Mouse (Mus musculus) Patski (cell line): ENCODE results near the gene Stx7. TPM values are rescaled to one million over a fixed set of nuclear protein-coding genes. Genes with fewer than 3 reads are reported as not detected.

Source experiments
- ATAC-seq: fragments of 100-300 bp; one replicate; pipeline ENCODE4 v1.8.0; 2021
- CTCF ChIA-PET: fragments of 350-600 bp; sonication (Branson Sonifier 250); formaldehyde crosslinking; loops from one replicate; lab custom pipeline; 2022; ENCODE audit warnings: inconsistent platforms; lab: Charles Lee
- POLR2A ChIA-PET: fragments of 350-600 bp; sonication (Branson Sonifier 250); formaldehyde crosslinking; loops from one replicate; lab custom pipeline; 2022; ENCODE audit warnings: antibody characterized with exemption, inconsistent platforms; lab: Charles Lee
- DNase-seq: peaks from one replicate; pipeline ENCODE4 v3.0.0-alpha.2; 2011; ENCODE audit warnings: low read depth, low spot score
- H3K27me3 ChIP-seq: fragments of 371-371 bp; one replicate; pipeline ENCODE4 v1.5.1; 2021
- CTCF ChIP-seq: fragments of 100-300 bp; IDR thresholded peaks from one replicate; pipeline ENCODE4 v1.5.1; 2021
- in situ Hi-C: fragments of 300-500 bp; cut with MboI; formaldehyde crosslinking; loops from 3 replicates; pipeline ENCODE4 v1.11.1; 2018; ENCODE audit warnings: low pct_unique_long_range_greater_than_20kb, mixed read lengths
- polyA plus RNA-seq: library from polyadenylated mRNA; unstranded; gene quantifications from one replicate; pipeline ENCODE4 v1.2.3, GENCODE M21; 2021

The Stx7 gene
- polyA plus RNA-seq, 1 experiment from 2014 or later = 145 TPM

DNA sequence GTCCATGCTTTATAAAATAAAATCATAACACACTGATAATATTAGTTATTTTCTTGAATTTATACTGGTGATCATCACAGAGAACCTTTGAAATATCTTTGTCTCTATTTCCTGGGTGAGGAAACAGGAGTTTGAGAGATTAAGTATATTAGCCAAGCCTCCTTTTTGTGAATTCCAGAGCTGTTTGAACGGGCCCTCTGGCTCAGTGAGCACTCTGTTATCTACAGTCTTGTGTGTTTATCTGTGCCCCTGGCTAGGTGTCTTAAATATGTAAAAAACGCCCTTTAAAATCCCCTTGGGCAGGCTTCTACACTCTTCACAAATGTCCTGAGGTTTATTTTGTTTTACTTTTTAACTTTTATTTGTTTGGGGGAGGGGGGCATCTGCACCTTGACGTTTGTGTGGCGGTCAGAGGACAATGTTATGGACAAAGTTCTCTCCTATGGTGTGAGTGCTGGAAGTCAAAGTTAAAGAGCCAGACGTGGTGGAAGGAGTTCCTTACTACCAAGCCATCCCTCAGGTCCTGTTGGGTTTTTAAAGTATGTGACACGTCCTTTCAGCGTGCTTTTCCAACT, 14.9 kb upstream of the Stx7 start:
- no peak for TF ChIP-seq CTCF
- in situ Hi-C loops = loop anchor here (5.0 kb wide), 1 partner anchor 317 kb away; no protein-coding TSS in a partner anchor
- no peak for ATAC-seq
- CTCF ChIA-PET = no interaction called here
- DNase-seq = no peak
- peaks cover 4% of the 10 kb centered on the region for H3K27me3 ChIP-seq
- POLR2A ChIA-PET = no interaction called here

DNA sequence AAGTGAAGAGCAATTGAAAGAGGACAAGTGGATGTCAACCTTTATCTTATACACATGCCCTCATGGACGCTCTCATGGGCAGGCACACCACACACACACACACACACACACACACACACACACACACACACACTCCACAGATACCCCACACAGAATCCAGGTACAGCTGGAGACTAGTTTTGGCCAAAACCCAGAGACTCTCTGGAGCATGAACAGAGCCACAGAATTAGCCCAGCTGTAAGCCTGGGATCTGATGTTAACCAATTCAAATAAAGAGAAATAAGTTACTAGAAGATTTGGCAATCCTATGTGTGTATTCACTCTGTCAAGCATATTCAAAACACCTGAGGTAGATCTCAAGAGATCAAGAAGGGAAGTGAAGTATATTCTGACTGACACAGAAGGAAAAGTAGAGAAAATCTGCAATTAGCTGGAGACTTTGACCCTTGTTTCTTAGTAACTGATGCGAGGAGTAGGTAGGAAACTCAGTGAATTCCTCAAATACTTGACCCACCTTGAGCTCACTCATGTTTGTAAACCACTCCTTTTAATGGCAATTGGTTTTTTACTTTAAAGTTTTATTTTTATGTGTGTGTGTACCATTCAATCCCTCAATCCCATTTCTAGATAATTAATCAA, 10.4 kb upstream of the Stx7 start:
- H3K27me3 ChIP-seq = peaks cover 13% of the 10 kb centered on the region
- CTCF ChIA-PET = interaction anchor here (1.5 kb wide), 1 partner anchor 11 kb away, joined by 4 read pairs; no protein-coding TSS in a partner anchor
- no peak for DNase-seq
- ATAC-seq = no peak
- POLR2A ChIA-PET = no interaction called here
- in situ Hi-C loops = no loop called here
- no peak for TF ChIP-seq CTCF

DNA sequence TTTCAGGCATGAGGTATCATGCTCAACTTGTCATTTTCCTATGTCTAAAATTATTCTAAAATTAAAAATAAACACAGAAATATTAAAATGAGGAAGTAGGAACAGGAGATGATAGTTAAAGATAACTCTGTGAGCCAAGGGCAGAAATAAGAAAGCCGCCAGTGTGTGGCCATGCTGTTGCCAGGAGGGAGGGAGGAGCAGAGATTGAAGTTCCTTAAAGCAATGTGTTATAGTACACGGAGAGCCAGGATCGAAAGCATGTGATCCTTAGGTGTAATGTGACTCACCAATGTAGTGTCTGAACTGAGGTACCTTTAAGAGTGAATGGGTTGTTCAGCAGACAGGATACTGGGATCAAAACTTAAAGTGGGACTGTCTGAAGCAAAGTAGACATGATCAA, 6.4 kb upstream of the Stx7 start:
- in situ Hi-C loops = no loop called here
- ChIA-PET POLR2A (interaction anchor here (1.2 kb wide), 1 partner anchor 10 kb away, joined by 3 read pairs; no protein-coding TSS in a partner anchor), CTCF (interaction anchor here (2.0 kb wide), 1 partner anchor 11 kb away, joined by 6 read pairs; no protein-coding TSS in a partner anchor)
- ATAC-seq (no peak), DNase-seq (no peak)
- no peak for TF ChIP-seq CTCF
- peaks cover 13% of the 10 kb centered on the region for H3K27me3 ChIP-seq

DNA sequence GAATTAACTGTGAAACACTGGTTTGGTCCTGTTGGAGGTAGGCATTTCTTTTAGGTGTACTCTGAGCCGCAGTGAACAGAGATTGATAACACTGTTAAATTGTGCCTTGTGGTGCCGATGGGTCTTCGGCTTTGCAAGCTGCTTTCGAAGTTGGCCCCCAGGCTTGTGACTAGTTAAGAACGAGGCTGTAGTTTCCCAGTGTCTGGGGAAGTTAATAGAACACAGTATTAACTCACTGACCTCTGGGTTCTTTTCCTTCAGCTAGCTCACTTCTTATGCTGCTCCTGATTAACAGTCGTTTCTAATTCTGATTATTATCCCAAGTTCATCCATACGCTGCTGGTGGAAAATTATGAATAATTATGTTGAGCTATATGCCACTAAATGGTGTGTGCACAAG, 984 bp downstream of the Stx7 start:
- no peak for TF ChIP-seq CTCF
- ChIA-PET CTCF (interaction anchor here (1.0 to 2.9 kb wide), 4 partner anchors 11 to 162 kb away, joined by 3 to 12 read pairs (median 4); no protein-coding TSS in a partner anchor), POLR2A (interaction anchor here (0.6 to 1.3 kb wide), 4 partner anchors 8 to 1418 kb away, joined by 3 to 6 read pairs (median 4); no protein-coding TSS in a partner anchor)
- ATAC-seq (no peak), DNase-seq (no peak)
- no peaks in the 10 kb centered on the region for H3K27me3 ChIP-seq
- in situ Hi-C loops = no loop called here

DNA sequence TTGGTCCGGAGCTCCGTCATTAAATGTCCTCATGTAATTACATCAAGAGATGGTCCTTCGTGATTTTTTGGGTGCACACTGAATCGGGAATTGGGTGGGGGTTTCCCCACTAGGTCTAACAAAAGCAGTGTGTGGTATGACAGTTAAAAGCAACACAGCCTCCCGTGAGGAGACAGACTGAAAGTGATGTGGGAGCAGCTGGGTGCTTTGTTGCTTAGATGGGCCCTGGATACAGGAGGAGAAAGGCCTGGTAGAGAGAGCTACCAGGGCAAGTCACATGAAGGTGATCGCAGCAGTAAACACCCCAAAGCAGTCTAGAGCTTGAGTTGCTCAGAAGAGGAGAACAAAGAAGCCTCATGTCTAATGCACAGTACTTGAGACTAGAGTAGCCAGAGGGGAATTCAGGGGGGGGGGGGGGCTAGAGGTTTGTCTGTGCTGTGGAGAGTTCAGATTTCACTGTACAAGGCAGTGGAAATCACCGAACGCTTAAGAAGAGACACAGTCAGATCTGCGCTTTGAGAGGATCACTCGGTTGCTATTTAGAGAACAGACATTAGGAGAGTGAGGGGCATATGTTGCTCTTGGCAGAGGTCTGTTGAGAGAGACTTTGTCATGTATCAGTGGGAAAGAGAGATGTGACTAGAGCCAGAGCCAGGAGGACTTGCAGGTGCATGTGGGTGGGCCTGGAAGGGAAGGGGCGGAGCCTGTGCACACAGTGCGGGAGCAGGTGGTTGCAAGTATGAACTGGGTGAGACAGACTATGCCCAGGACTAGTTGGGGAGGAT, 9.6 kb downstream of the Stx7 start:
- in situ Hi-C loops = no loop called here
- no peak for DNase-seq
- ChIA-PET POLR2A (interaction anchor here (1.7 kb wide), 1 partner anchor 9 kb away, joined by 4 read pairs; the partner anchor contains the start of gene Stx7), CTCF (no interaction called here)
- H3K27me3 ChIP-seq = no peaks in the 10 kb centered on the region
- no peak for ATAC-seq
- TF ChIP-seq CTCF = no peak

DNA sequence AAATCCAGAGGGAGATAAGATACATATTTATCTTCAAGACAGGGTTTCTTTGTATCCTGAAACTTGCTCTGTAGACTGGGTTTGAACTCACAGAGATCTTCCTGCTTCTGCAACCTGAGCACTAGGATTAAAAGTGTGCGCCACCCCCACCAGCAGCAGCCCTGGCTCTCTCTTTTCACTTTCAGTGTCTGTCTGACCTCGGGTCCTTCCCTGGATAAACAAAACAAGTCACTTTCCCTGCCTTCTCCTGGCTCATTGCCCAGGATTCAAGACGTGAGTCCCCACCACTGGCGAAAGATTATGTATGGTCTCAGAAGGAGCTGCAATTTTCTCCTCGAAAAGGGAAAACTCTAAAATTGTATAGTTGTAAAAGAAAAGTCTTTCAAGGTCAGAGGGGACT, 10.5 kb downstream of the Stx7 start:
- in situ Hi-C loops = no loop called here
- TF ChIP-seq CTCF = no peak
- ATAC-seq (no peak), DNase-seq (no peak)
- CTCF ChIA-PET = no interaction called here
- no peaks in the 10 kb centered on the region for H3K27me3 ChIP-seq
- POLR2A ChIA-PET = no interaction called here

DNA sequence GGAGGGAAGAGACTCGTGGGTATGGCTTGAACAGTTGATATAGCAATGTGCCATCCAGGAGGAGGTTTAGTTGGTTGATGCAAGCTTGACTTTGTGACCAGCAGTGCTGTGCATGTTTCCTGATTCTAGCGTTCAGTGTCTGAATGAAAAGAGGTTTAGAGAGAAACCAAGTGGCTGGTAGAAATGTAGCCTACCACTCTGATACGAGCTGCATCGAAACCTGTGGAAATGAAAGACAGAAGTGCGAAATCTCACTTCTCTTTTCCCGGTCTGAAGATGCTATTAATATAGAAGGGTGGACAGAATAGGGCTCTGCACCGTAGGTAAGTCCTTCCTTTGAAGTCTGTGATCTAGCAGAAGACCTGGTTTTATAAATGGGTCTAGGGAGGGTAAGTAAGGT, 11.2 kb downstream of the Stx7 start:
- ChIA-PET CTCF (interaction anchor here (1.5 kb wide), 1 partner anchor 8 kb away, joined by 3 read pairs; no protein-coding TSS in a partner anchor), POLR2A (no interaction called here)
- no peak for ATAC-seq
- in situ Hi-C loops = no loop called here
- no peak for TF ChIP-seq CTCF
- no peaks in the 10 kb centered on the region for H3K27me3 ChIP-seq
- DNase-seq = no peak

DNA sequence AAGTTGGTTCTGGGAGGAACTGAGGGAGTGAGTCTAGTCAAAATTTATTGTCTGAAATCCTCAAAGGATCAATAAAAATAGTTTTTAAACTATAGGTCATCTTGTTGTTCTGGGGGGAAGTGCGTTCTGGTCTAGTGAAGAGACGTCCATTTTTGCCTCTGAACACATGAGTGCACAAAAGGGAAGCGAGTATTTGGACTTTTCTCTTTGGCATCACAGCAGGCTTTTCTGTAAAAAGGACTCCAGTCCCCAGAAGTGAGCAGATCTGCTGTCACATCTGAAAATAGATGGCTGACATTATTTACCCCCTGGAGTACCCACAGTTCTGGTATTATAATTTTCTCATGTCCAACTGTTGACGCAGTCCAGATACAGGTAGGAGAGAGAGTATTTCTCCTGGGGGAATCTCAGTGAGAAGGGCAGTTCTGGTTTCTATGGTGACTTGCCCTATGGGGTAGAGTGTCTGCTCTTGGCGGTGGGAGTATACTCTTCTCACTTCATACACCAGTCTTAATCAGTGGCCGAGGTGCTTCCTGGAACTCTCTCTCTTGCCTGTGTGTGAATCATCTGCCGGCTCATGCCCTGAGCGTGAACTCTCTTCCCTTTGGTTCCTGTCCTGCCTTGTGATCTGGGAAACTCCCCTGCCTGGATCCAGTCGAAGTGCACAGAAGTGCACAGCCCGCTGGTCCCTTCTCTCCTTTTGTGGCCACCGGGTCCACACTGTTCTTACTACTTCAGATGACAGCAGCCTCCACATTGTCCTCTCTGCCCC, 15.2 kb downstream of the Stx7 start:
- DNase-seq (peak; percentile 46), ATAC-seq (peak; percentile 96)
- CTCF ChIA-PET = no interaction called here
- POLR2A ChIA-PET = no interaction called here
- in situ Hi-C loops = no loop called here
- TF ChIP-seq CTCF = no peak
- H3K27me3 ChIP-seq = no peaks in the 10 kb centered on the region

DNA sequence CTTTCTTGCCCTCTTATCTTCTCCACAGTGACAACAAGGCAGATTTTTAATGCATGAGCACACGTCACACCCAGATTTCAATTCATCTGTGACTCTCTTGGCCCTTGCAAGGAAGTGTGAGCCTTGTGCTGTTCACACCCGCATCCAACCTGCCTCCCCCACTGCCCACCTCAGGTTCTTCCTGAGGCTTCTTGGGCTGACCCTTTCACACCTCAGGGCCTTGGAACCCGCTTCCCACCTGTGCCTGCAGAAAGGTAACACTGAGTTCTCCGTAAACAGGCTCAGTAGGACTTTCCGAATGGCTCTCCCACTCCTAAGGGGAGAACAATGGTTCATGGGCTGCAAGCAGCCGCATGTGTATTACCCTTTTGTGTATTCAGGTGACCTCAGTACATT, 15.8 kb downstream of the Stx7 start:
- ATAC-seq (no peak), DNase-seq (no peak)
- H3K27me3 ChIP-seq = no peaks in the 10 kb centered on the region
- ChIA-PET POLR2A (no interaction called here), CTCF (no interaction called here)
- no peak for TF ChIP-seq CTCF
- in situ Hi-C loops = loop anchor here (5.0 kb wide), 1 partner anchor 462 kb away; no protein-coding TSS in a partner anchor

DNA sequence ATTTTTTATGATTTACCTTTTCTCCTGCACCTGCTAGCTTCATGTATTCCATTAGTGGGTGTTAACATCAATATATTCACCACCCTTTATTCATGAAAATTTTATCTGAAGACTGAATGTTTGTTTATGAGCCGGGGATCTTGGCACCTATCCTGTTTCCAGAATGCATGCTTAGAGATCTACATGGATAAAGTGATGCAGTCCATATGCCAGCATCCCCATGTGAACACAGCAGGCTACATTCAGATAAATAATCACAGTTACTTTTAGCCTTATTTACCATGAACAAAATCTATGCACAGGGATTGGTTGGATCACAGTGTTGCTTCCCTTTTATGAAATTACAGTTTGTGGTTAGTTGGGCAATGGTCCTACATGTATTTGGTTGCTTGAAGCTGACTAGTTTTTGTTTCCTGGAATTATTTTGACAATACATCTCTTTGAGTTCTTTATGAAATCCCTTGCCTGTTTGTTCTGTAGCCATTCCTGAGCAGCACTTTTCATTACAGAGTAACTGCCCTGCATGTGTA, 16.5 kb downstream of the Stx7 start:
- no peak for DNase-seq
- ChIA-PET POLR2A (no interaction called here), CTCF (no interaction called here)
- in situ Hi-C loops = loop anchor here (5.0 kb wide), 1 partner anchor 462 kb away; no protein-coding TSS in a partner anchor
- H3K27me3 ChIP-seq = no peaks in the 10 kb centered on the region
- ATAC-seq = no peak
- no peak for TF ChIP-seq CTCF
